In genomic region chr2:119662220-119663182, GRCm38 (mm10) we compare ENCODE assay signal across 8 mouse cellular contexts. TPM values are rescaled to one million over a fixed set of nuclear protein-coding genes. Genes with fewer than 3 reads are reported as not detected.
DNase-seq lines count a peak whose midpoint lies in the region; ATAC-seq lines count a peak whose summit lies in the region.

TSS of gene Ndufaf1 (minus strand) at chr2:119662827.

- intact Hi-C loops in left cerebral cortex, postnatal 10 days (cut with DNase I) = no loop called here

- ATAC-seq in inflammation-experienced regulatory T-cells, adult 6 months = peak; percentile 90
- ATAC-seq in megakaryocyte-erythroid progenitor cell, adult 5-6 weeks (replicated peaks; ENCODE audit: low FRiP score, low TSS enrichment, poor library complexity, severe bottlenecking) = peak; percentile 93

- DNase-seq in adipocyte (ENCODE audit: low spot score) = peak; percentile 89
- peak; percentile 86 for DNase-seq in embryo, embryonic 10 days (ENCODE audit: low spot score)
- peak; percentile 70 for DNase-seq in gastrocnemius, postnatal 10 days
- DNase-seq in left cerebral cortex, postnatal 10 days (ENCODE audit: extremely low spot score in 1 of 2, low spot score in 2 of 2) = peak; percentile 83 to 84
- peak; percentile 81 for DNase-seq in right cerebral cortex, postnatal 25 days
- peak; percentile 65 to 75 for DNase-seq in urinary bladder, postnatal 4 days (ENCODE audit: low spot score in 2 of 2)

RNA-seq across cellular contexts. Expression of gene Ndufaf1, which starts in this region (rescaled TPM):
- total RNA-seq in gastrocnemius, postnatal 10 days (2021) = 10 to 100 TPM; 36.0 to 40.0 TPM
- 10 to 100 TPM; 24.3 to 30.2 (median 27.8) TPM for polyA plus RNA-seq in inflammation-experienced regulatory T-cells, adult 6 months (2017; shearing (Covaris generic))
- 10 to 100 TPM; 24.7 to 29.0 TPM for total RNA-seq in left cerebral cortex, postnatal 10 days (2021)
- 45.0 and 46.6 TPM in 2 replicates for total RNA-seq in megakaryocyte-erythroid progenitor cell, adult 5-6 weeks (2014; fragmentation: Nextera tagmentation)
- total RNA-seq in megakaryocyte-erythroid progenitor cell, adult 5-6 weeks (2017) = 31.1 and 40.3 TPM in 2 replicates

Comparison
In these comparisons a context has a peak if more than half of its experiments do, and no peak if none do; other contexts are left out.
1. Peak in every context shown above with its lines: DNase-seq and ATAC-seq.